Mouse (Mus musculus) lung, postnatal 14 days (tissue): Measurements from ENCODE around the gene Ppia.
"Not testable (repeated sequence)": the region's sequence is repeated elsewhere in the genome, so short reads cannot be mapped to it uniquely, and the experiment has no call there.

Source experiments
- DNase-seq: peaks from one replicate; pipeline ENCODE4 v3.0.0; 2021

The Ppia gene

GRCm38 (mm10) chr11:6414751-6415550, at the start of gene Ppia:
Gene Ppia (plus strand): TSS chr11:6415443.
- DNase-seq: peak; percentile 77

- DNase-seq: peak; percentile 80
Measured at GRCm38 (mm10) chr11:6365885-6366284, 49.4 kb upstream of the Ppia start.

- no peak for DNase-seq
Measured at GRCm38 (mm10) chr11:6366434-6366833, 48.8 kb upstream of the Ppia start.

GRCm38 (mm10) chr11:6367156-6367555, 48.1 kb upstream of the Ppia start:
- DNase-seq: no peak

- DNase-seq: not testable (repeated sequence)
Measured at GRCm38 (mm10) chr11:6367986-6368385, 47.3 kb upstream of the Ppia start.

GRCm38 (mm10) chr11:6371376-6372155, 43.7 kb upstream of the Ppia start:
- no peak for DNase-seq

- no peak for DNase-seq
Measured at GRCm38 (mm10) chr11:6372784-6373183, 42.5 kb upstream of the Ppia start.

- DNase-seq: no peak
Measured at GRCm38 (mm10) chr11:6380916-6381315, 34.3 kb upstream of the Ppia start.

- DNase-seq: no peak
Measured at GRCm38 (mm10) chr11:6388126-6388725, 27.0 kb upstream of the Ppia start.

GRCm38 (mm10) chr11:6388726-6389413, 26.4 kb upstream of the Ppia start, which contains the start of gene Zmiz2:
Gene Zmiz2 (plus strand): TSS chr11:6389074.
- peak; percentile 95 for DNase-seq

GRCm38 (mm10) chr11:6389483-6389921, 25.7 kb upstream of the Ppia start:
- DNase-seq: peak; percentile 13

- DNase-seq: no peak
Measured at GRCm38 (mm10) chr11:6390376-6391053, 24.7 kb upstream of the Ppia start.

- DNase-seq: no peak
Measured at GRCm38 (mm10) chr11:6391516-6392276, 23.5 kb upstream of the Ppia start.

GRCm38 (mm10) chr11:6392857-6393256, 22.4 kb upstream of the Ppia start:
- DNase-seq: no peak

- no peak for DNase-seq
Measured at GRCm38 (mm10) chr11:6393866-6394265, 21.4 kb upstream of the Ppia start.

- DNase-seq: no peak
Measured at GRCm38 (mm10) chr11:6395565-6395964, 19.7 kb upstream of the Ppia start.

- DNase-seq: no peak
Measured at GRCm38 (mm10) chr11:6398141-6398540, 17.1 kb upstream of the Ppia start.

GRCm38 (mm10) chr11:6402515-6403510, 12.4 kb upstream of the Ppia start:
- peak; percentile 82 for DNase-seq

GRCm38 (mm10) chr11:6403830-6404405, 11.3 kb upstream of the Ppia start:
- DNase-seq: no peak
